Mouse (Mus musculus) bone marrow macrophage, adult 2 months (primary cell): ENCODE measurements at regions not wholly inside any gene's neighbourhood (a gene's known extent, or its start where the extent isn't known, plus 50 kb on each side); places are given as distances from the start of the nearest gene placed in this dataset.

Source experiments
- H3K27ac ChIP-seq: 2 replicates; pipeline ENCODE4 v1.5.1; 2012; ENCODE audit warnings: low read depth, low read length; ENCODE audit not compliant: insufficient read depth
- H3K4me1 ChIP-seq: 2 replicates; pipeline ENCODE4 v1.6.1; 2012; ENCODE audit warnings: low read length; ENCODE audit not compliant: control insufficient read depth, insufficient read depth
- H3K4me3 ChIP-seq: 2 replicates; pipeline ENCODE4 v1.5.1; 2012; ENCODE audit warnings: mild to moderate bottlenecking, low read length, moderate library complexity; ENCODE audit not compliant: insufficient read depth
- CTCF ChIP-seq: IDR thresholded peaks from 2 replicates; pipeline ENCODE4 v1.5.1; 2012; ENCODE audit warnings: low read depth, mild to moderate bottlenecking, low read length, moderate library complexity
- POLR2A ChIP-seq: IDR thresholded peaks from 2 replicates; pipeline ENCODE4 v1.6.1; 2012; ENCODE audit warnings: mild to moderate bottlenecking, low read depth, low read length, borderline replicate concordance

DNA sequence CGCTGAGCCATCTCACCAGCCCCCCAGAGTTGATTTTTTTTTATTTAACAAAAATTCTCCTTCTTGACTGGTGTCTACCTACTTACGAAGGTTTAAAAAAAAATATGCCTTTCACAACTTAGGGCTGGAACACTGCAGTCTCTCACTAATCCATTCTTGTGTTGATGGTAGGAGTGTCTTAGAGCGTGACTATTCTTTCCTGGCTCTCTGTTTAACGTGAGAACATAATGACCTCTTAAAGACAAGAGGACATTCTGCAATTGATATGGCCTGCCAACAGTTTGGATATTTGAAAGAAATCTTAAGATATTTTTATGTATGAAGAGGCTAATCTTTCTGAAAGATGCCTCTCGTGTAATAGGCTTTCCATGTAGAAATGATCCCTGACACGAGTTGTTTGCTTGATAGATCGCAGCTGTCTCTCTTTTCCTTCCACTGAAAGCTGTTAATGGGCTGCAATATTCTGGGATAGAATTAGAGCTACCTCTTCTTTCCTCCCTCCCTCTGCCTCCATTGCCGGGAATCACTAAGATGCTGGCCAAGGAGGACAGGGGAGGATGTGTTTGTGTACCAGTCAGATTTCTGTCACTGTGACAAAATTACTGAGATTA is 101.2 kb upstream of the Adra1d start:
- Histone ChIP-seq H3K27ac (no peak overlapping the region), H3K4me1 (no peaks in the 10 kb centered on the region), H3K4me3 (no peak overlapping the region)
- TF ChIP-seq POLR2A: no peak
- TF ChIP-seq CTCF: no peak

DNA sequence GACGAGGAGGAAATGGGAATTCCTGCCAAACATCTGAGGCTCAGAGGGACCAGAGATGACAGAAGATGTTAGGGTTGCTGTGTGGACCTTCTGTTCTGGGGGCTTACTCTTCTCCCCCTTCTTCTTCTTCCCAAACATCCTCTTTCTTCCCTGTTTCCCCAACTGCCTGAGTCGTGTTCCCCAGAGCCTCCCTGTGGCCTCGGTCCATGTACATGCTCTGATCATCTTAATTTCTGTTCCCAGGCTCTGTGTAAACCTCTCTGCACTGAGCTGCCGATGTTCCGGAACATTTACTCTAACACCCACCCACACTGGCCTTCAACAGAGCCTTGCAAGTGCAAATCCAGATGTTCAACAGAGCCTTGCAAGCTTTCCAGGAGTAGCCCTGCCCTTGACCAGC is 90.1 kb upstream of the Adra1d start:
- H3K27ac ChIP-seq: no peak overlapping the region
- H3K4me3 ChIP-seq: no peak overlapping the region
- TF ChIP-seq CTCF: no peak
- no peak for TF ChIP-seq POLR2A

DNA sequence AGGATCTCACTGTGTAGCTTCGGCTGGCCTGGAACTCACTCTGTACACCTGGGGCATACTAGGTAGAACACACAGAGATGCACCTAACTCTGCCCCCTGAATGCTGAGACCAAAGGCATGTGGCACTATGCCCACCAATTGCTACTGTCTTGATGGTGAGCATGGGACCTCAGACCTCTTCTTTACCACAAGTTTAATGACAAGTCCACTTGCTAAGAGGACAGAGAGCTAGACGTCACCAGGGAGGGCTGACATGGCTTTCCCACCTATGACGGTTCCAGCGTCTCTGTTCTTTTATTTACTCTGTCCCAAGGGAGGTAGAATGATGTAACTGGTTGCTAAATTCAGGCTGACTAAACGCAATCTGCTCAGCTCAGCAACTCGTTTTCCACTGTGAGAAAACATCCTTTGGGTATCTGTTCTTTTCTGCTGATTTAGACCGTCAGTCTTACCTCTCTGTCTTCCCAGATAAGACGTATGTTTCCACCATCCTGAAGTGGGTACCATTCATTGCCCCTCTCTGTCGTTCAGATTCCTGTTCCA is 88.6 kb upstream of the Adra1d start:
- H3K4me3 ChIP-seq: no peak overlapping the region
- TF ChIP-seq CTCF (no peak), POLR2A (no peak)
- H3K27ac ChIP-seq: no peak overlapping the region
- no peaks in the 10 kb centered on the region for H3K4me1 ChIP-seq

More for the DNA sequence above, 90.1 kb upstream of the Adra1d start:
- H3K4me1 ChIP-seq: no peaks in the 10 kb centered on the region

DNA sequence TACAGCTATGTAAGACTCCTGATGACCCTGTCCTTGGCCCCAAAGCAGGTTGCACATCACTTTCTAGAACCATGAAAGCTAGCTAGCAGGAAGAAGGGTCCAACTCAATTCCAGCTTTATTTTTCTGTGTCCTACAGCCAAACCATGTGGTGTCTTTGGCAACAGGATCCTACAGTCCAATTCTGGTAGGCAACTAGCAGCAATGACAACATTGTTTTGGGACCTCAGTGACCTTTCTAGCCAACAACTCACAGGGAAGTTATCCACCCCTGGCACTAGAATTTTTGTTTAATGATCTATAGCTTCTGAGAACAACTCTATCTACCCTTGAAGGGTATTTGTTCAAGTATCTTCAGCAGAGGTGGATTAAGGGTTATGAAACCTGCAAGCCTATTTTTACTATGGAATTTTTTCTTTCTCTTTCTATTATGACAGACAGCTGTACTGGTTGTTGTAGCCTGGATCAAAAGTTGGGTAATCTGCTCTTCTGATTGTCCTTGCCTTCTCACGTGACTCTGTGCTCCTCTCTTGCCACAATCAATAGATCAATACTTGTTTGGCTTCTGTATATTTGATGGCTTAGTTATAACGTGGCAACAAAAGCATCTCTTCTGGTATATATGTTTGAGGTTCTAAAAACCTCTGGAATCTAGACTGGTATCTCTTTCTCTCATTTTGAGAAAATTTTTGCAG is 82.2 kb upstream of the Adra1d start:
- Histone ChIP-seq H3K27ac (no peak overlapping the region), H3K4me1 (no peaks in the 10 kb centered on the region), H3K4me3 (no peak overlapping the region)
- TF ChIP-seq POLR2A: no peak

DNA sequence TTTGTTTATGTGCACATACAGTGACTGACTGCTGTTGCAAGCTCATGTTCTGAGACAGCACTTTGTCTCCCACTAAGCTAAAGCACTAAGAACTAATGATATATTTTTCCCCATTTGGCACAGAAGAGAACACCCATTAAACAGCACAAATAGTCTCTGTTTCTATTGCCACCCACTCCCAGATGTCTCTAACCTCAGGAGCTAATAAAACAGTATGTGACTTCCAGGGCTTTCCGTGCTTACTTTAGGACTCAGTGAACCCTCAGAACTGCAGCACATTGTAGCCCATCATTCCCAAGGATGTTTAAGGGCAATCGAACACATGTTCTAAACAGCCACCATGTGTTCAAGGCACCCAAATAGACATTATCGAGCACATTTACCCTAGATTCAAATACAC is 80.4 kb upstream of the Adra1d start:
- TF ChIP-seq CTCF (no peak), POLR2A (no peak)
- no peak overlapping the region for H3K27ac ChIP-seq
- H3K4me3 ChIP-seq: no peak overlapping the region
- H3K4me1 ChIP-seq: no peaks in the 10 kb centered on the region

DNA sequence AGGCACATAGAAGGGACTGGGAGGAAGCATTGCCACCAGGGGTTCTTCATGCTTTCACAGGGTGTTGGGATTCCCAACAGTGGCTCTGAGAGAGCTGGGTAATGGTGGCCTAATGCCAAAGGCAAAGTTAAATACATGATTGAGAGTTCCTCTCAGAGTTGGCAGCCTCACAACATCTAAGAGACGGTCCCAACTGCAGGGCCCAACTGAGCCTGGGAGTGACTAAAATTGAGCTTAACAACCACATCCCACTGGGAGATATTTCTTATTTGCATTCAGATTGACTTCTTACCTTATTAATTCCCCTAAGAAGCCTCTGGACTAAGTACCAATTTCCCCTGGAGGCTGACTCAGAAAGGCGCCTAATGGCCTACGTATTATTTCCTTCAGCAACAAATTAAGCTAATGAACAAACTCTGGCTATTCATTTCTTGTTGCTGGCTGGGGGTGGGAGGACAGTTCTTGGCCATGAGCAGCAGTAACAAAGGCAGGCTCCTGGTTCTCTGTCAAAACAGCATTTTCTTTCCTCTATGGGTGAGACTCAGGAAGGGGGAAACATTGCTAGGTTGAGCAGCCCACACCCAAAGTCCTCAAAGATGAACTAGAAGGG is 77.0 kb upstream of the Adra1d start:
- TF ChIP-seq CTCF: no peak
- no peak for TF ChIP-seq POLR2A
- Histone ChIP-seq H3K27ac (no peak overlapping the region), H3K4me1 (no peaks in the 10 kb centered on the region), H3K4me3 (no peak overlapping the region)

DNA sequence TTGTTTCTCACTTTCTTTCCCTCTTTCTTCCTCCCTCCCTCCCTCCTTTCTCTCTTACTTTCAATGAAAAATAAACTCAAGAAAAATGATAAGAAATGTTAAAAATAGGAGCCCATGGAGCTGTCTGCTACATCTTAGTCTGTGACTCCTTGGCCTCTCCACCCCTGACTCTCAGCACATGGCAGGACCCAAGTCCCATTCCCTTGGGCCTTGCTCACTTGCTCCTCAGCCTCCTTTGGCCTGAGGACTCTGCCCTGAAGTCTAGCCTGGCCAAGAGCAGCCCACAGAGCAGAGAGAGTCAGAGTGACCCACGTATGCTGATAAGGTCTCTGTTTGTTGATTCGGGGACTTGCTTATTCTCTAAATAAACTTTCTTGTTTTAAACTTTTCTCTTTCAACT is 73.7 kb upstream of the Adra1d start:
- H3K4me3 ChIP-seq: no peak overlapping the region
- no peaks in the 10 kb centered on the region for H3K4me1 ChIP-seq
- TF ChIP-seq CTCF: no peak
- H3K27ac ChIP-seq: no peak overlapping the region

DNA sequence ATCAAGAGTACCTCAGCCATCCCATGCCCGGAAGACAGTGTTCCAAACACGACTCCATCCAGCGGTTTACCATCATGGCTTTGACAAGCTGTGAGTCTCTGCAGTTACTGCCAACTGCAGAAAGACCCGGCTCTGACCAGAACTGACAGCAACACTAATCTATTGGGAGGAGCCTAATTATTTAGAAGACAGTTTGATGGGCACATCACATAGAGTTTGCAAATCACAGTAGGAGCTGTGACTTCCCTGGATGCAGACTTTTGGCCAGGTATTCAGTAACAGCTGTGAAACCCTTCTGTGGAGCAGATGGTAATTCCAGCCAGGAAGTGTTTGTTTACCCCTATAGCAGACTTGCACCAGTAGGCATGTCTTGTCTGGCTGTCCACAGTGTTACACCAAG is 55.8 kb upstream of the Adra1d start:
- TF ChIP-seq POLR2A: no peak
- TF ChIP-seq CTCF: no peak
- no peak overlapping the region for H3K27ac ChIP-seq
- H3K4me3 ChIP-seq: no peak overlapping the region
- H3K4me1 ChIP-seq: no peaks in the 10 kb centered on the region

DNA sequence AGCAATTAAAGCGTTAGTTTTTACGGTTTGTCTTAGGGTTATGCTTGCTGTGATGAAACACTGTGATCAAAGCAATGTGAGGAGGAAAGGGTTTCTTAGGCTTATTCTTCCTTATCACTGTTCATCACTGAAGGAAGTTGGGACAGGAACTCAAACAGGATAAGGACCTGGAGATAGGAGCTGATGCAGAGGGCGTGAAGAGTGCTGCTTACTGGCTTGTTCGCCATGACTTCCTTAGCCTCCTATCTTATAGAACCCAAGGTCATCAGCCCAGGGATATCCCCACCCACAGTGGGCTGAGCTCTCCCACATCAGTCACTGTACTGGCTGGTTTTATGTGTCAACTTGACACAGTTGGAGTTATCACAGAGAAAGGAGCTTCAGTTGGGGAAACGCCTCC is 50.4 kb upstream of the Adra1d start:
- TF ChIP-seq CTCF: no peak
- TF ChIP-seq POLR2A: no peak
- H3K4me1 ChIP-seq: no peaks in the 10 kb centered on the region
- H3K4me3 ChIP-seq: no peak overlapping the region
- no peak overlapping the region for H3K27ac ChIP-seq
